Mouse (Mus musculus) lung, postnatal 0 days (tissue): ENCODE data around the gene Tex22. TPM values are rescaled to one million over a fixed set of nuclear protein-coding genes. Genes with fewer than 3 reads are reported as not detected.

Experiments used
- ATAC-seq: fragments of 200-750 bp; cut with Nextera tagmentation; 2 replicates; pipeline ENCODE4 v1.8.0; 2017; ENCODE audit warnings: moderate library complexity
- DNase-seq: peaks from one replicate; pipeline ENCODE4 v3.0.0-alpha.2; 2016; ENCODE audit warnings: low spot score
- H3K27ac ChIP-seq: fragments of 300-500 bp; sonication (generic); 2 replicates; pipeline ENCODE4 v1.5.1; 2014; ENCODE audit warnings: antibody characterized with exemption, mild to moderate bottlenecking, low read length, mixed read lengths
- H3K27me3 ChIP-seq: fragments of 300-500 bp; sonication (generic); replicated peaks from 2 replicates; pipeline ENCODE4 v1.6.1; 2014; ENCODE audit warnings: low read length, mixed read lengths; ENCODE audit not compliant: insufficient read depth
- H3K36me3 ChIP-seq: fragments of 300-500 bp; sonication (generic); 2 replicates; pipeline ENCODE4 v1.6.1; 2014; ENCODE audit warnings: low read length, mixed read lengths; ENCODE audit not compliant: insufficient read depth
- H3K4me1 ChIP-seq: fragments of 300-500 bp; sonication (generic); 2 replicates; pipeline ENCODE4 v1.6.1; 2014; ENCODE audit warnings: antibody characterized with exemption, low read depth, low read length, mixed read lengths; ENCODE audit not compliant: insufficient read depth
- H3K4me2 ChIP-seq: fragments of 300-500 bp; sonication (generic); replicated peaks from 2 replicates; pipeline ENCODE4 v1.6.1; 2014; ENCODE audit warnings: low read depth, mild to moderate bottlenecking, low read length, moderate library complexity, mixed read lengths
- H3K4me3 ChIP-seq: fragments of 300-500 bp; sonication (generic); 2 replicates; pipeline ENCODE4 v1.5.1; 2014; ENCODE audit warnings: low read depth, low read length
- H3K9ac ChIP-seq: fragments of 300-500 bp; sonication (generic); replicated peaks from 2 replicates; pipeline ENCODE4 v1.6.1; 2014; ENCODE audit warnings: low read depth, mild to moderate bottlenecking
- H3K9me3 ChIP-seq: fragments of 300-500 bp; sonication (generic); 2 replicates; pipeline ENCODE4 v1.6.1; 2016; ENCODE audit warnings: low read length, mixed read lengths
- CTCF ChIP-seq: IDR thresholded peaks from 2 replicates; pipeline ENCODE4 v1.5.1; 2016; ENCODE audit warnings: antibody characterized with exemption, mild to moderate bottlenecking
- EP300 ChIP-seq: IDR thresholded peaks from 2 replicates; pipeline ENCODE4 v1.6.1; 2016; ENCODE audit warnings: antibody characterized with exemption, mild to moderate bottlenecking, control low read depth
- WGBS: fragments of 180-500 bp; shearing (Covaris S2); extraction: QIAGEN DNeasy Blood & Tissue Kit; methylation state at CpG from one replicate; pipeline ENCODE4 v1.1.7; 2014; 5-methylcytosine and 5-hydroxymethylcytosine counted together
- polyA plus RNA-seq: library from polyadenylated mRNA; unstranded; fragments of >200 nt; fragmentation: Nextera tagmentation; extraction: Ambion mirVana; gene quantifications from 2 replicates; pipeline ENCODE4 v1.2.1, GENCODE M21; 2015

Tex22 gene
- polyA plus RNA-seq, 1 experiment from 2014 or later, result not detected

- ATAC-seq, result peak; percentile 41
Measured at GRCm38 (mm10) chr12:113041481-113042439, 32.5 kb upstream of the Tex22 start.

GRCm38 (mm10) chr12:113042543-113042942 lies 31.8 kb upstream of the Tex22 start:
- Histone ChIP-seq H3K9ac (no peak overlapping the region), H3K27me3 (no peaks in the 10 kb centered on the region), H3K36me3 (no peaks in the 10 kb centered on the region), H3K4me2 (no peak overlapping the region), H3K27ac (no peak overlapping the region), H3K9me3 (no peaks in the 10 kb centered on the region), H3K4me1 (no peaks in the 10 kb centered on the region), H3K4me3 (no peak overlapping the region)
- no peak for ATAC-seq
- 72% methylated on average over 2 of the region's 2 CpGs for WGBS
- no peak for DNase-seq
- TF ChIP-seq EP300 (no peak), CTCF (no peak)

More at GRCm38 (mm10) chr12:113041481-113042439, 32.5 kb upstream of the Tex22 start:
- H3K9ac ChIP-seq, result no peak overlapping the region
- no peaks in the 10 kb centered on the region for H3K9me3 ChIP-seq
- H3K27me3 ChIP-seq, result no peaks in the 10 kb centered on the region
- no peak overlapping the region for H3K4me3 ChIP-seq
- no peak for TF ChIP-seq CTCF
- no peak for TF ChIP-seq EP300
- peak; percentile 38 for DNase-seq
- 53% methylated on average over 14 of the region's 15 CpGs for WGBS
- no peaks in the 10 kb centered on the region for H3K4me1 ChIP-seq
- H3K4me2 ChIP-seq, result no peak overlapping the region
- no peaks in the 10 kb centered on the region for H3K36me3 ChIP-seq
- no peak overlapping the region for H3K27ac ChIP-seq

GRCm38 (mm10) chr12:113044916-113045677 lies 29.2 kb upstream of the Tex22 start:
- no peak overlapping the region for H3K4me3 ChIP-seq
- no peaks in the 10 kb centered on the region for H3K9me3 ChIP-seq
- TF ChIP-seq CTCF (peak; percentile 68), EP300 (no peak)
- H3K9ac ChIP-seq, result no peak overlapping the region
- 71% methylated on average over 3 of the region's 3 CpGs for WGBS
- no peaks in the 10 kb centered on the region for H3K4me1 ChIP-seq
- no peak overlapping the region for H3K27ac ChIP-seq
- no peaks in the 10 kb centered on the region for H3K27me3 ChIP-seq
- DNase-seq (peak; percentile 46), ATAC-seq (no peak)
- peaks cover 7% of the 10 kb centered on the region for H3K36me3 ChIP-seq
- no peak overlapping the region for H3K4me2 ChIP-seq

- H3K4me1 ChIP-seq, result peaks cover 6% of the 10 kb centered on the region; the same call in 1 of the 2 replicates
- WGBS, result 78% methylated on average over 15 of the region's 15 CpGs
- TF ChIP-seq CTCF (no peak), EP300 (no peak)
- H3K9ac ChIP-seq, result no peak overlapping the region
- no peak overlapping the region for H3K4me3 ChIP-seq
- H3K36me3 ChIP-seq, result peaks cover 13% of the 10 kb centered on the region
- no peak overlapping the region for H3K27ac ChIP-seq
- no peak overlapping the region for H3K4me2 ChIP-seq
- DNase-seq (no peak), ATAC-seq (no peak)
- H3K27me3 ChIP-seq, result no peaks in the 10 kb centered on the region
- H3K9me3 ChIP-seq, result no peaks in the 10 kb centered on the region
Measured at GRCm38 (mm10) chr12:113046861-113047260, 27.4 kb upstream of the Tex22 start.

GRCm38 (mm10) chr12:113048103-113048502 lies 26.2 kb upstream of the Tex22 start:
- Histone ChIP-seq H3K9ac (no peak overlapping the region), H3K4me2 (no peak overlapping the region), H3K4me1 (peaks cover 6% of the 10 kb centered on the region; the same call in 1 of the 2 replicates), H3K9me3 (no peaks in the 10 kb centered on the region), H3K27ac (no peak overlapping the region), H3K4me3 (no peak overlapping the region), H3K36me3 (peaks cover 13% of the 10 kb centered on the region), H3K27me3 (no peaks in the 10 kb centered on the region)
- no peak for TF ChIP-seq CTCF
- TF ChIP-seq EP300, result no peak
- DNase-seq, result no peak
- WGBS, result 86% methylated on average over 5 of the region's 5 CpGs
- no peak for ATAC-seq

- Histone ChIP-seq H3K4me2 (no peak overlapping the region), H3K9ac (no peak overlapping the region), H3K27me3 (no peaks in the 10 kb centered on the region), H3K4me3 (no peak overlapping the region), H3K4me1 (peaks cover 6% of the 10 kb centered on the region; the same call in 1 of the 2 replicates), H3K27ac (no peak overlapping the region), H3K9me3 (no peaks in the 10 kb centered on the region), H3K36me3 (peaks cover 19% of the 10 kb centered on the region)
- TF ChIP-seq EP300 (no peak), CTCF (no peak)
- 81% methylated on average over 9 of the region's 9 CpGs for WGBS
- DNase-seq (no peak), ATAC-seq (no peak)
Measured at GRCm38 (mm10) chr12:113049836-113050235, 24.5 kb upstream of the Tex22 start.
